Mouse (Mus musculus) heart, postnatal 0 days (tissue): ENCODE results near the gene Cryl1. TPM values are rescaled to one million over a fixed set of nuclear protein-coding genes. Genes with fewer than 3 reads are reported as not detected.

Experiments used
- ATAC-seq: fragments of 200-750 bp; cut with Nextera tagmentation; 2 replicates; pipeline ENCODE4 v1.8.0; 2017; ENCODE audit warnings: low read depth, moderate number of reproducible peaks, moderate library complexity; ENCODE audit not compliant: insufficient read depth
- DNase-seq: peaks from one replicate; pipeline ENCODE4 v3.0.0-alpha.2; 2016; ENCODE audit warnings: low spot score
- H3K27ac ChIP-seq: fragments of 300-500 bp; sonication (generic); 2 replicates; pipeline ENCODE4 v1.5.1; 2014; ENCODE audit warnings: low read depth, mild to moderate bottlenecking
- H3K27me3 ChIP-seq: fragments of 300-500 bp; sonication (generic); 2 replicates; pipeline ENCODE4 v1.6.1; 2014; ENCODE audit warnings: low read length, mixed read lengths; ENCODE audit not compliant: control insufficient read depth, insufficient read depth
- H3K36me3 ChIP-seq: fragments of 300-500 bp; sonication (generic); replicated peaks from 2 replicates; pipeline ENCODE4 v1.6.1; 2014; ENCODE audit warnings: low read length, mixed read lengths; ENCODE audit not compliant: control insufficient read depth, insufficient read depth
- H3K4me1 ChIP-seq: fragments of 300-500 bp; sonication (generic); 2 replicates; pipeline ENCODE4 v1.6.1; 2014; ENCODE audit warnings: antibody characterized with exemption; ENCODE audit not compliant: control insufficient read depth, insufficient read depth
- H3K4me2 ChIP-seq: fragments of 300-500 bp; sonication (generic); 2 replicates; pipeline ENCODE4 v1.6.1; 2014; ENCODE audit warnings: low read depth, mild to moderate bottlenecking, low read length, moderate library complexity
- H3K4me3 ChIP-seq: fragments of 300-500 bp; sonication (generic); 2 replicates; pipeline ENCODE4 v1.5.1; 2014; ENCODE audit warnings: low read depth, low read length
- H3K9ac ChIP-seq: fragments of 300-500 bp; sonication (generic); replicated peaks from 2 replicates; pipeline ENCODE4 v1.6.1; 2014; ENCODE audit warnings: low read depth, low read length, mixed read lengths
- H3K9me3 ChIP-seq: fragments of 300-500 bp; sonication (generic); replicated peaks from 2 replicates; pipeline ENCODE4 v1.6.1; 2016; ENCODE audit warnings: low read length; ENCODE audit not compliant: control insufficient read depth
- CTCF ChIP-seq: IDR thresholded peaks from 2 replicates; pipeline ENCODE4 v1.5.1; 2016; ENCODE audit warnings: antibody characterized with exemption, control low read depth, low read depth
- EP300 ChIP-seq: IDR thresholded peaks from 2 replicates; pipeline ENCODE4 v1.6.1; 2016; ENCODE audit warnings: antibody characterized with exemption, low read depth
- WGBS: fragments of 180-500 bp; shearing (Covaris S2); extraction: QIAGEN DNeasy Blood & Tissue Kit; methylation state at CpG from one replicate; pipeline ENCODE4 v1.1.7; 2014; 5-methylcytosine and 5-hydroxymethylcytosine counted together
- polyA plus RNA-seq: library from polyadenylated mRNA; unstranded; fragments of >200 nt; fragmentation: Nextera tagmentation; extraction: Ambion mirVana; gene quantifications from 2 replicates; pipeline ENCODE4 v1.2.1, GENCODE M21; 2015
- total RNA-seq: library from RNA; depleted of rRNA; stranded (reverse); fragments of >200 nt; gene quantifications from 2 replicates; pipeline ENCODE4 v1.2.3, GENCODE M21; 2014; ENCODE audit warnings: low replicate concordance

The Cryl1 gene
- total and polyA plus RNA-seq, 2 experiments from 2014 or later = 1.6 to 10.5 TPM

- DNase-seq = peak; percentile 26
- peak overlapping the region; percentile 52; the same call in 1 of the 2 replicates for H3K27ac ChIP-seq
- H3K4me3 ChIP-seq = peak overlapping the region; percentile 64
- 10% methylated on average over 13 of the region's 13 CpGs for WGBS
- no peaks in the 10 kb centered on the region for H3K9me3 ChIP-seq
- H3K4me1 ChIP-seq = no peaks in the 10 kb centered on the region
- H3K36me3 ChIP-seq = no peaks in the 10 kb centered on the region
- H3K9ac ChIP-seq = peak overlapping the region; percentile 45; the same call in 1 of the 2 replicates
- TF ChIP-seq CTCF = no peak
- no peak for TF ChIP-seq EP300
- no peaks in the 10 kb centered on the region for H3K27me3 ChIP-seq
- peak overlapping the region; percentile 90 for H3K4me2 ChIP-seq
- ATAC-seq = 0 out of 2 replicates have a peak, but pooled peaks have one; percentile 32
Measured at GRCm38 (mm10) chr14:57398813-57399427, 591 bp upstream of the Cryl1 start.

- ATAC-seq (no peak), DNase-seq (no peak)
- H3K9ac ChIP-seq = no peak overlapping the region
- H3K27me3 ChIP-seq = no peaks in the 10 kb centered on the region
- TF ChIP-seq EP300 (no peak), CTCF (no peak)
- H3K4me2 ChIP-seq = no peak overlapping the region
- H3K36me3 ChIP-seq = no peaks in the 10 kb centered on the region
- H3K4me1 ChIP-seq = no peaks in the 10 kb centered on the region
- H3K4me3 ChIP-seq = no peak overlapping the region
- no peaks in the 10 kb centered on the region for H3K9me3 ChIP-seq
- H3K27ac ChIP-seq = no peak overlapping the region
- 82% methylated on average over 5 of the region's 5 CpGs for WGBS
Measured at GRCm38 (mm10) chr14:57397221-57397620, 1.1 kb downstream of the Cryl1 start.

- Histone ChIP-seq H3K36me3 (no peaks in the 10 kb centered on the region), H3K4me2 (no peak overlapping the region), H3K4me3 (no peak overlapping the region), H3K9me3 (no peaks in the 10 kb centered on the region), H3K27ac (no peak overlapping the region), H3K9ac (no peak overlapping the region), H3K27me3 (no peaks in the 10 kb centered on the region), H3K4me1 (no peaks in the 10 kb centered on the region)
- ATAC-seq (no peak), DNase-seq (no peak)
- 80% methylated on average over 2 of the region's 2 CpGs for WGBS
- no peak for TF ChIP-seq EP300
- TF ChIP-seq CTCF = no peak
Measured at GRCm38 (mm10) chr14:57395470-57395869, 2.9 kb downstream of the Cryl1 start.

DNA sequence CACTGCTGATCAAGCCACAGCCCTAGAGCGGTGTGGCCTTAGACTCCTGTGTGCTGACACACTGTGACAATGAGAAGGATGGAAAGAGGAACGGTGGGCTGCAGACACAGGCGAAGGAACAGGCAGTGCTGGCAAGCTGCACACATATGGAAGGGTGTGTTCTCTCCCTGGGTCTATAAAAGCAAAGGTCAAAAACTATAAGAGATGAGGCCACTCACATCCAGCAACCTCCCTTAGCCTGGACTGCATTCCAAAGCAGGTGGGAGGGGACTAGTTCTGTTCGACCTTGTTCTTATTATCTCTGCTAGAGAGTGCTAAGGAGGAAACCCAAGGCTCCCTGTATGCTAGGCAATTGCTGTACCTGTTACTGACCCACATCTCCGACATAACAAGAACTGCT lies 6.1 kb downstream of the Cryl1 start:
- 45% methylated on average over 5 of the region's 5 CpGs for WGBS
- H3K36me3 ChIP-seq = no peaks in the 10 kb centered on the region
- no peaks in the 10 kb centered on the region for H3K4me1 ChIP-seq
- no peak for ATAC-seq
- H3K9ac ChIP-seq = no peak overlapping the region
- no peaks in the 10 kb centered on the region for H3K9me3 ChIP-seq
- no peak overlapping the region for H3K27ac ChIP-seq
- H3K4me3 ChIP-seq = no peak overlapping the region
- TF ChIP-seq EP300 (no peak), CTCF (no peak)
- H3K27me3 ChIP-seq = no peaks in the 10 kb centered on the region
- no peak for DNase-seq
- H3K4me2 ChIP-seq = no peak overlapping the region

DNA sequence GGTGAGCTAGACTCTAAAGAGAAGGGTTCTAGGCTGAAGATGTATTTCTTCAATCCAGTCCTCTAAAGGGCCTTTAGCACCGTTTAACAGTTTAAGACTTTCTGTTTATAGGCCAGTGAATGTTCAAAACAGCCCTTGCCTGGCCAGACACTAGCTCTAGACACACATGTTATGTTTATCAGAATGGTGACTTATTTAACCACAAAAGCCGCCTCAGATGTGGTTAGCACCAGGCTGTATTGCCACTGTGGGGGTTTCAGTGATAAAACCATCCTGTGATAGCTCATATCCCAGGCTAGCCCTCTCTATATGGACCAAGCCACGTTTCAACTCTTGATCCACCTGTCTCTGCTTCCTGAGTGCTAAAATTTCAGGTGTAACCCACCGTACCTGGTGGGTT lies 6.7 kb downstream of the Cryl1 start:
- Histone ChIP-seq H3K4me2 (no peak overlapping the region), H3K9me3 (no peaks in the 10 kb centered on the region), H3K27ac (no peak overlapping the region), H3K4me1 (no peaks in the 10 kb centered on the region), H3K4me3 (no peak overlapping the region), H3K36me3 (no peaks in the 10 kb centered on the region), H3K9ac (no peak overlapping the region), H3K27me3 (no peaks in the 10 kb centered on the region)
- TF ChIP-seq EP300 = no peak
- TF ChIP-seq CTCF = no peak
- WGBS = 59% methylated on average over 4 of the region's 4 CpGs
- ATAC-seq (no peak), DNase-seq (no peak)
